8 mouse cellular contexts compared by ENCODE assay signal in genomic region chr4:155653086-155653450, GRCm38 (mm10). TPM values are rescaled to one million over a fixed set of nuclear protein-coding genes. Genes with fewer than 3 reads are reported as not detected.
DNase-seq lines count a peak whose midpoint lies in the region; ATAC-seq lines count a peak whose summit lies in the region.

Gene Mmp23, minus strand, starts transcription at chr4:155653384.

- no peaks in the 10 kb centered on the region for H3K9me3 ChIP-seq in embryonic facial prominence, embryonic 14.5 days (ENCODE audit: control insufficient read depth, low read length)
- no peaks in the 10 kb centered on the region for H3K9me3 ChIP-seq in heart, embryonic 15.5 days (replicated peaks)
- no peaks in the 10 kb centered on the region for H3K9me3 ChIP-seq in limb, embryonic 10.5 days (replicated peaks)

- 0% methylated on average over 19 of the region's 33 CpGs for WGBS in embryonic facial prominence, embryonic 14.5 days
- WGBS in heart, embryonic 15.5 days, result under 1% methylated on average over 33 of the region's 33 CpGs
- under 1% methylated on average over 33 of the region's 33 CpGs for WGBS in limb, embryonic 10.5 days

- H3K4me3 ChIP-seq in embryonic facial prominence, embryonic 14.5 days (ENCODE audit: low read depth, low read length), result peak within 1 kb of the TSS; percentile 44
- H3K4me3 ChIP-seq in heart, embryonic 15.5 days, result peak within 1 kb of the TSS; percentile 48
- H3K4me3 ChIP-seq in limb, embryonic 10.5 days, result peak within 1 kb of the TSS; percentile 65

- ATAC-seq in embryonic facial prominence, embryonic 14.5 days (ENCODE audit: low read depth), result peak; percentile 81
- ATAC-seq in heart, embryonic 15.5 days (replicated peaks; ENCODE audit: insufficient number of reproducible peaks, insufficient read depth, low FRiP score, low read depth), result peak; percentile 60
- ATAC-seq in erythroblast, adult 5-6 weeks (replicated peaks; ENCODE audit: low FRiP score, poor library complexity, severe bottlenecking), result no peak

- peaks cover 56% of the 10 kb centered on the region for H3K36me3 ChIP-seq in embryonic facial prominence, embryonic 14.5 days (ENCODE audit: control insufficient read depth, insufficient read depth, low read length)
- peaks cover 34% of the 10 kb centered on the region for H3K36me3 ChIP-seq in heart, embryonic 15.5 days
- peaks cover 71% of the 10 kb centered on the region for H3K36me3 ChIP-seq in limb, embryonic 10.5 days

- no peak within 1 kb of the TSS for H3K27ac ChIP-seq in embryonic facial prominence, embryonic 14.5 days (replicated peaks; ENCODE audit: low read depth, low read length)
- H3K27ac ChIP-seq in heart, embryonic 15.5 days, result peak within 1 kb of the TSS; percentile 61
- peak within 1 kb of the TSS; percentile 83 for H3K27ac ChIP-seq in limb, embryonic 10.5 days

- H3K4me1 ChIP-seq in embryonic facial prominence, embryonic 14.5 days (ENCODE audit: control insufficient read depth, insufficient read depth, low read length), result peaks cover 20% of the 10 kb centered on the region
- H3K4me1 ChIP-seq in heart, embryonic 15.5 days (replicated peaks), result peaks cover 50% of the 10 kb centered on the region
- H3K4me1 ChIP-seq in limb, embryonic 10.5 days, result peaks cover 47% of the 10 kb centered on the region

- H3K27me3 ChIP-seq in embryonic facial prominence, embryonic 14.5 days (replicated peaks; ENCODE audit: control insufficient read depth, insufficient read depth, low read length), result peaks cover 33% of the 10 kb centered on the region
- peaks cover 33% of the 10 kb centered on the region for H3K27me3 ChIP-seq in heart, embryonic 15.5 days
- peaks cover 68% of the 10 kb centered on the region for H3K27me3 ChIP-seq in limb, embryonic 10.5 days (ENCODE audit: low read depth, poor library complexity, severe bottlenecking)

- peak within 1 kb of the TSS; percentile 58 for H3K9ac ChIP-seq in embryonic facial prominence, embryonic 14.5 days (ENCODE audit: low read depth, low read length)
- peak within 1 kb of the TSS; percentile 50 for H3K9ac ChIP-seq in heart, embryonic 15.5 days

- peak within 1 kb of the TSS; percentile 70 for H3K4me2 ChIP-seq in embryonic facial prominence, embryonic 14.5 days (ENCODE audit: low read depth, low read length)
- peak within 1 kb of the TSS; percentile 76 for H3K4me2 ChIP-seq in heart, embryonic 15.5 days

- peak; percentile 58 for DNase-seq in ovary, postnatal 10 days (ENCODE audit: low spot score)
- no peak for DNase-seq in ovary, adult 18-20 months (ENCODE audit: low spot score)
- peak; percentile 81 for DNase-seq in embryonic facial prominence, embryonic 14.5 days (ENCODE audit: low spot score)
- DNase-seq in limb, embryonic 10.5 days (ENCODE audit: low spot score), result peak; percentile 85
- peak; percentile 60 for DNase-seq in mesoderm, embryonic 11.5 days (ENCODE audit: low read depth, low spot score)
- peak; percentile 73 for DNase-seq in testis, postnatal 10 days (ENCODE audit: low spot score)

RNA-seq across cellular contexts. Expression of gene Mmp23, which starts in this region (rescaled TPM):
- 29.4 and 31.2 TPM in 2 replicates for polyA plus RNA-seq in embryonic facial prominence, embryonic 14.5 days (2014; fragmentation: Nextera tagmentation; extraction: Ambion mirVana)
- polyA plus RNA-seq in heart, embryonic 15.5 days (2015; fragmentation: Nextera tagmentation; extraction: Ambion mirVana), result 65.5 and 74.9 TPM in 2 replicates
- polyA plus RNA-seq in limb, embryonic 10.5 days (2016; fragmentation: Nextera tagmentation; extraction: Ambion mirVana), result 8.4 and 10.4 TPM in 2 replicates
- total RNA-seq in erythroblast, adult 5-6 weeks (2015; ENCODE audit: low replicate concordance), result 1.9 TPM in 1 of 2 replicates, not detected in the other
- total RNA-seq in erythroblast, adult 5-6 weeks (2017; ENCODE audit: low replicate concordance), result not detected in 2 replicates
